Mouse (Mus musculus) CH12.LX (cell line): ENCODE data around the gene Psmb11. TPM values are rescaled to one million over a fixed set of nuclear protein-coding genes. Genes with fewer than 3 reads are reported as not detected.

Experiments
- DNase-seq: peaks from one replicate; pipeline ENCODE4 v3.0.0-alpha.2; 2013; ENCODE audit errors: extremely low read depth
- H3K27ac ChIP-seq: 2 replicates; pipeline ENCODE4 v1.5.1; 2012; ENCODE audit warnings: low read depth, mild to moderate bottlenecking, control low read depth, moderate library complexity; ENCODE audit not compliant: insufficient read depth
- H3K27me3 ChIP-seq: replicated peaks from 2 replicates; pipeline ENCODE3; 2012; ENCODE audit warnings: inconsistent platforms
- H3K36me3 ChIP-seq, 2 experiments: replicated peaks in 1 of 2; 2 replicates each; pipeline versions ENCODE3 to v1.6.1; 2012; ENCODE audit warnings: inconsistent platforms in 1 of 2, low read length in 1 of 2, mild to moderate bottlenecking in 1 of 2, mixed read lengths in 1 of 2, moderate library complexity in 1 of 2; ENCODE audit not compliant: control insufficient read depth in 1 of 2, insufficient read depth in 1 of 2
- H3K4me1 ChIP-seq, 2 experiments: 2 replicates each; pipeline ENCODE4 v1.6.1; 2012; ENCODE audit warnings: inconsistent platforms in 1 of 2, moderate library complexity in 1 of 2; ENCODE audit not compliant: insufficient read depth in 2 of 2, control insufficient read depth in 1 of 2
- H3K4me2 ChIP-seq: 2 replicates; pipeline ENCODE4 v1.6.1; 2012; ENCODE audit warnings: low read depth, mild to moderate bottlenecking, control low read depth; ENCODE audit not compliant: poor library complexity, insufficient read depth, severe bottlenecking
- H3K4me3 ChIP-seq, 3 experiments: fragments of 150-350 bp in 1 of 3; sonication (generic) in 1 of 3; replicated peaks in 1 of 3; 2 replicates each; pipeline versions ENCODE3 to v1.5.1; 2011 to 2012; ENCODE audit warnings: low read depth in 2 of 3, low read length in 2 of 3, mild to moderate bottlenecking in 2 of 3, moderate library complexity in 2 of 3, control low read depth in 1 of 3, improper control_type of control experiment in 1 of 3, inconsistent platforms in 1 of 3, mixed read lengths in 1 of 3; ENCODE audit not compliant: poor library complexity in 1 of 3
- H3K79me2 ChIP-seq: replicated peaks from 2 replicates; pipeline ENCODE4 v1.6.1; 2012; ENCODE audit warnings: mild to moderate bottlenecking, moderate library complexity; ENCODE audit not compliant: control insufficient read depth, poor library complexity, insufficient read depth, severe bottlenecking; ENCODE audit errors: extremely low read depth
- H3K9ac ChIP-seq: 2 replicates; pipeline ENCODE4 v1.6.1; 2012; ENCODE audit warnings: low read depth, mild to moderate bottlenecking, control low read depth, moderate library complexity; ENCODE audit not compliant: insufficient read depth
- H3K9me3 ChIP-seq: replicated peaks from 2 replicates; pipeline ENCODE3; 2012; ENCODE audit warnings: low read length, inconsistent platforms, mixed read lengths
- BHLHE40 ChIP-seq: IDR thresholded peaks from 2 replicates; pipeline ENCODE4 v1.6.1; 2011; ENCODE audit warnings: mild to moderate bottlenecking, low read depth, low read length, improper control_type of control experiment
- CHD1 ChIP-seq: IDR thresholded peaks from 2 replicates; pipeline ENCODE4 v1.6.1; 2012; ENCODE audit warnings: low read depth, low read length, improper control_type of control experiment, inconsistent platforms
- CHD2 ChIP-seq: IDR thresholded peaks from 2 replicates; pipeline ENCODE4 v1.6.1; 2011; ENCODE audit warnings: low read length, improper control_type of control experiment
- ETS1 ChIP-seq: conservative IDR thresholded peaks from 2 replicates; pipeline ENCODE4 v1.6.1; 2012; ENCODE audit warnings: low read depth, mild to moderate bottlenecking, inconsistent platforms, low read length, improper control_type of control experiment, moderate library complexity
- GABPA ChIP-seq: IDR thresholded peaks from 2 replicates; pipeline ENCODE4 v1.6.1; 2012; ENCODE audit warnings: low read depth, low read length, improper control_type of control experiment, inconsistent platforms; ENCODE audit not compliant: insufficient replicate concordance
- JUND ChIP-seq: conservative IDR thresholded peaks from 2 replicates; pipeline ENCODE4 v1.6.1; 2011; ENCODE audit warnings: low read depth, low read length, improper control_type of control experiment
- MAFK ChIP-seq: IDR thresholded peaks from 2 replicates; pipeline ENCODE4 v1.6.1; 2011; ENCODE audit warnings: low read length, improper control_type of control experiment; ENCODE audit not compliant: insufficient replicate concordance
- MAZ ChIP-seq: IDR thresholded peaks from 2 replicates; pipeline ENCODE4 v1.6.1; 2012; ENCODE audit warnings: low read depth, mild to moderate bottlenecking, inconsistent platforms, low read length, improper control_type of control experiment, moderate library complexity
- MEF2A ChIP-seq: IDR thresholded peaks from 2 replicates; pipeline ENCODE4 v1.6.1; 2014; ENCODE audit warnings: low read depth, mild to moderate bottlenecking, inconsistent platforms, low read length, improper control_type of control experiment, borderline replicate concordance
- PAX5 ChIP-seq: IDR thresholded peaks from 2 replicates; pipeline ENCODE4 v1.6.1; 2012; ENCODE audit warnings: low read length, inconsistent platforms, mixed read lengths
- POLR2A ChIP-seq: IDR thresholded peaks from 2 replicates; pipeline ENCODE4 v1.6.1; 2011; ENCODE audit warnings: low read depth, mild to moderate bottlenecking, improper control_type of control experiment, low read length
- POLR2AphosphoS2 ChIP-seq: IDR thresholded peaks from 2 replicates; pipeline ENCODE4 v1.6.1; 2011; ENCODE audit warnings: low read depth, low read length, improper control_type of control experiment
- RAD21 ChIP-seq: IDR thresholded peaks from 2 replicates; pipeline ENCODE4 v1.6.1; 2011; ENCODE audit warnings: low read depth, mild to moderate bottlenecking, low read length, improper control_type of control experiment, moderate library complexity
- SMC3 ChIP-seq: IDR thresholded peaks from 2 replicates; pipeline ENCODE4 v1.6.1; 2011; ENCODE audit warnings: low read depth, low read length, improper control_type of control experiment
- TBP ChIP-seq: conservative IDR thresholded peaks from 2 replicates; pipeline ENCODE4 v1.6.1; 2011; ENCODE audit warnings: low read depth, low read length, improper control_type of control experiment
- UBTF ChIP-seq: IDR thresholded peaks from 2 replicates; pipeline ENCODE4 v1.6.1; 2012; ENCODE audit warnings: low read depth, mild to moderate bottlenecking, inconsistent platforms, low read length, improper control_type of control experiment, moderate library complexity
- USF1 ChIP-seq: IDR thresholded peaks from 2 replicates; pipeline ENCODE4 v1.6.1; 2014; ENCODE audit warnings: low read depth, mild to moderate bottlenecking, inconsistent platforms, low read length, improper control_type of control experiment
- ZC3H11A ChIP-seq: IDR thresholded peaks from 2 replicates; pipeline ENCODE4 v1.6.1; 2012; ENCODE audit warnings: low read depth, mild to moderate bottlenecking, inconsistent platforms, low read length, improper control_type of control experiment
- ZKSCAN1 ChIP-seq: IDR thresholded peaks from 2 replicates; pipeline ENCODE4 v1.6.1; 2012; ENCODE audit warnings: low read depth, inconsistent platforms, low read length, improper control_type of control experiment, borderline replicate concordance
- ZMIZ1 ChIP-seq: IDR thresholded peaks from 2 replicates; pipeline ENCODE4 v1.6.1; 2012; ENCODE audit warnings: low read depth, mild to moderate bottlenecking, inconsistent platforms, low read length, improper control_type of control experiment
- ZNF384 ChIP-seq: IDR thresholded peaks from 2 replicates; pipeline ENCODE4 v1.6.1; 2012; ENCODE audit warnings: low read depth, low read length, improper control_type of control experiment, inconsistent platforms
- dilution Hi-C: fragments of 300-500 bp; cut with MboI; formaldehyde crosslinking; loops from 2 replicates; pipeline ENCODE4 v1.14.3; 2020; ENCODE audit warnings: low sequenced_read_pairs; ENCODE audit not compliant: extremely low pct_unique_long_range_greater_than_20kb, extremely low pct_ligation_motif_present
- in situ Hi-C: fragments of 300-500 bp; cut with MboI; formaldehyde crosslinking; loops from 3 replicates; pipeline ENCODE4 v1.14.3; 2019; ENCODE audit warnings: low sequenced_read_pairs, low pct_ligation_motif_present, low pct_unique_long_range_greater_than_20kb, mixed read lengths
- polyA plus RNA-seq: library from polyadenylated mRNA; unstranded; fragments of >175 nt; gene quantifications from 2 replicates; pipeline ENCODE4 v1.2.1, GENCODE M21; 2012; ENCODE audit warnings: low read depth; ENCODE audit not compliant: insufficient read length
- total RNA-seq, 2 experiments: library from RNA; depleted of rRNA; stranded (reverse); fragments of 300-350 nt in 1 of 2; fragments of >200 nt in 1 of 2; gene quantifications; 2 replicates each; pipeline ENCODE4 v1.2.3; 2012 to 2014

Gene Psmb11
- total RNA-seq (2012; rRNA removed): not detected in 2 replicates
- not detected in 2 replicates for total RNA-seq (2014; rRNA removed)
- polyA plus RNA-seq: not detected in 2 replicates

- no peaks in the 10 kb centered on the region for H3K27me3 ChIP-seq
These were observed at the start of gene Psmb11 for GRCm38 (mm10) chr14:54621133-54621532. TSS of gene Psmb11 (plus strand) at chr14:54621433.

GRCm38 (mm10) chr14:54572122-54572521 lies 49.1 kb upstream of the Psmb11 start:
- no peaks in the 10 kb centered on the region for H3K79me2 ChIP-seq
- in situ Hi-C loops (loop anchor here (10.0 to 25.0 kb wide), 2 partner anchors 63 to 510 kb away; no protein-coding TSS in a partner anchor), dilution Hi-C loops (no loop called here)
- no peak overlapping the region for H3K4me3 ChIP-seq
- no peak for DNase-seq
- TF ChIP-seq TBP (no peak), MAFK (no peak), POLR2AphosphoS2 (no peak), PAX5 (no peak), BHLHE40 (no peak), ZC3H11A (no peak)
- no peak overlapping the region for H3K9ac ChIP-seq
- no peak overlapping the region for H3K27ac ChIP-seq
- no peaks in the 10 kb centered on the region for H3K36me3 ChIP-seq
- peaks cover 3% of the 10 kb centered on the region for H3K27me3 ChIP-seq
- H3K4me2 ChIP-seq: no peak overlapping the region
- peaks cover 0 to 16% of the 10 kb centered on the region in 2 experiments; a peak in 2 of 4 replicates for H3K4me1 ChIP-seq
- H3K9me3 ChIP-seq: peaks cover 18% of the 10 kb centered on the region

More at GRCm38 (mm10) chr14:54621133-54621532, at the start of gene Psmb11:
- TF ChIP-seq UBTF (no peak), SMC3 (no peak), BHLHE40 (no peak), CHD2 (no peak), USF1 (no peak), TBP (no peak), ETS1 (no peak), MEF2A (no peak), ZMIZ1 (no peak), PAX5 (no peak), MAZ (no peak), CHD1 (no peak), JUND (no peak), RAD21 (no peak), MAFK (no peak), ZKSCAN1 (no peak), POLR2A (no peak), ZNF384 (no peak), GABPA (no peak)
- no peak for DNase-seq
- peaks cover 4 to 12% of the 10 kb centered on the region in 2 experiments; a peak in 3 of 4 replicates for H3K4me1 ChIP-seq
- in situ Hi-C loops (no loop called here), dilution Hi-C loops (no loop called here)
- H3K36me3 ChIP-seq: peaks cover 1 to 3% of the 10 kb centered on the region in 2 experiments
- H3K79me2 ChIP-seq: peaks cover 15% of the 10 kb centered on the region
- H3K4me3 ChIP-seq: no peak within 1 kb of the TSS
- H3K9me3 ChIP-seq: peaks cover 3% of the 10 kb centered on the region
- no peak within 1 kb of the TSS for H3K27ac ChIP-seq
- H3K9ac ChIP-seq: no peak within 1 kb of the TSS
- no peak within 1 kb of the TSS for H3K4me2 ChIP-seq
